ENCODE assay signal across 15 mouse cellular contexts in genomic region chr16:5532281-5532680, GRCm38 (mm10).
"Had no signal": no experiment of that assay in that cellular context is flagged by ENCODE, and none has a peak within 500 bp of the region (broad histone marks: within the 10 kb centered on the region; RNA-seq: fewer than 3 reads in every experiment).

No protein-coding gene starts in this region.

- H3K27ac ChIP-seq: kidney, postnatal 0 days; layer of hippocampus, adult 2 months; left cerebral cortex, adult 2 months; stomach, postnatal 0 days had no signal

- ATAC-seq: intestine, postnatal 0 days had no signal

- H3K4me3 ChIP-seq: layer of hippocampus, adult 2 months; left cerebral cortex, adult 2 months had no signal

- DNase-seq: kidney, adult 2 months; kidney, postnatal 25 days; layer of hippocampus, adult 9-11 months; layer of hippocampus, postnatal 36 days; lung, adult 2 months; lung, postnatal 4 days; midbrain, embryonic 14.5 days; thymus, adult 2 months; thymus, postnatal 25 days had no signal

- H3K4me2 ChIP-seq: midbrain, embryonic 11.5 days had no signal
